Mouse (Mus musculus) kidney, postnatal 14 days (tissue): ENCODE data around the gene Mgat4b.
"Not testable (repeated sequence)": the region's sequence is repeated elsewhere in the genome, so short reads cannot be mapped to it uniquely, and the experiment has no call there.

Source experiments
- DNase-seq: peaks from one replicate; pipeline ENCODE4 v3.0.0; 2022; ENCODE audit warnings: mixed read lengths

Mgat4b gene

DNA sequence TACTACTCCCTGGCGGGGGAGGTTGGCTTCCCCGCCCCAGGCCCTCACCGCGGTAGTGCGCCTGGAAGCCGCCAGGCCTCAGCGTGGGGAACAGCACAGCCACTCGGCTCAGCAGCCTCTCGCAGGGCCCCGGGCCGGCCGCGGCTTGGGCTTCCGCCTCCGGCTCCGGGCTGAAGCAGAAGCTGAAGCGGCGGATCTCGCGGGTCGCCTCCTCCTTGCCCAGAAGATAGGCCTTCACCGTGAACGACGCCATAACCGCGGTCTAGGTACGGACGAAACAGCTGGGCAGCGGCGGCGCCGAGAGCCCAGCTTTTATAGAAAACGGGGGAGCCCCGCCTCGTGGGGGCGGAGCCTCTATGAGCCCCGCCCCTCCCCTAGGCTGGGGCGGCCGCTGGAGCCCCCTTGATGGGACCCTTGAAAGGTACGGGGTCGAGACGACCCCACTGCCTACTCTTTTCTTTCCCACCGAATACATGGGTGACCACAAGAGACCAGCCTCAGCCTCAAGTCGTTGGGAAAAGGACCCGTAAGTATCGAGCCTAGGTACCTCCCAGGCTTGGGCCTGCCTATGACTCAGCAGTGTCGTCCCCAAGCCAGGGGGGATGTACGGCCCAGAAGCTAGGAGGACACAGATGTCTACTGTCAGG lies at the start of gene Mgat4b, which contains the start of gene Sqstm1:
Mgat4b (plus strand) TSS at position 386 of the 647 bp plus-strand sequence.
Sqstm1 (minus strand) TSS at position 323 of the 647 bp plus-strand sequence.
- DNase-seq, result peak; percentile 91

DNA sequence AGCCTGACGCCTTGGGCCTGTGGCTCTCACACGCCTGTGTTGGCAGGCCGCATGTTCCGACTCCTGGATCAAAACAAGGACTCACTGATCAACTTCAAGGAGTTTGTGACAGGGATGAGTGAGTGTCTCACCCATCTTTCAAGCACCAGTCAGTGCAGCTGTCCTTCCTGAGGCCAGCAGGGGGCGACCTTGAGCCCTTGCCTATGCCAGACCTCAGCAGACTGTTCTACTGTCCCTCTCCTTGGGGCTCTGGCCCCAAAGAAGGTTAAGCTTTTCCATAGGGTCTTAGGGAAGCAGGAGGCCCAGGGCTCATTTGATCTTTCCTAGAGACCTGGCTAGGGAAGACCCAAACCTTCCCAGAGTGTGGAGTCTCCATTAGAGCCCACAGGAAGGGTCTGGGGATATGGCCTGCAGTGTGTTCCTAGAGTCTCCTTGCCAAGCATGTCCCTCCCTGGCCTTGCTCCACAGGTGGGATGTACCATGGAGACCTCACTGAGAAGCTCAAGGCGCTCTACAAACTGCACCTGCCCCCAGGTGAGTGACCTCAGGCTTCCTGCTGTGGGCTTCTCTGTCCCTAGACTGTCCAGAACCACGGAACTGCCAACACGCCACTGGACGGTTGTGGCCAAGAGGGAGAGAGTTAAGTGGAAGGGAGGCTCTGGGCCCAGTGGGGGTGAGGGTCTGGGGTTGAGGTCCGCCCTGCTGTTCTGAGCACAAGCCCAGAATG lies 48.9 kb upstream of the Mgat4b start:
- DNase-seq, result peak; percentile 75

GRCm38 (mm10) chr11:50162338-50163050 lies 48.2 kb upstream of the Mgat4b start:
- no peak for DNase-seq

DNA sequence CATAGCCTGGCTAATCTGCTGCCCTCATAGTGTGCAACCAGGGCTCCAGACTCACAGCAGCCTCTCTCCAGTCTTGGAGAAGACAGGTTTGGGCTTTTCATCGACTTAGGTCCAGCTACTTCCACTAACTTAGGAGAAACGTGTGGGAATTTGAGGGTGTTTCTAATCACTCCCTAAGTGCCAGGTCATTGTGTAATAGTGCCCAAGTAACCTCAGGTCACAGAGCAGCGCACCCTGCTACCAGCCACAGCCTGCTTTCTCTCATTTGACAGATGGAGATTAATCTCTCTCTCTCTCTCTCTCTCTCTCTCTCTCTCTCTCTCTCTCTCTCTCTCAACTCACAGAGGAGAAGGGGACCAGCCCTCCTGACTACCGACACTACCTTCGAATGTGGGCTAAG lies 42.3 kb upstream of the Mgat4b start:
- no peak for DNase-seq

DNA sequence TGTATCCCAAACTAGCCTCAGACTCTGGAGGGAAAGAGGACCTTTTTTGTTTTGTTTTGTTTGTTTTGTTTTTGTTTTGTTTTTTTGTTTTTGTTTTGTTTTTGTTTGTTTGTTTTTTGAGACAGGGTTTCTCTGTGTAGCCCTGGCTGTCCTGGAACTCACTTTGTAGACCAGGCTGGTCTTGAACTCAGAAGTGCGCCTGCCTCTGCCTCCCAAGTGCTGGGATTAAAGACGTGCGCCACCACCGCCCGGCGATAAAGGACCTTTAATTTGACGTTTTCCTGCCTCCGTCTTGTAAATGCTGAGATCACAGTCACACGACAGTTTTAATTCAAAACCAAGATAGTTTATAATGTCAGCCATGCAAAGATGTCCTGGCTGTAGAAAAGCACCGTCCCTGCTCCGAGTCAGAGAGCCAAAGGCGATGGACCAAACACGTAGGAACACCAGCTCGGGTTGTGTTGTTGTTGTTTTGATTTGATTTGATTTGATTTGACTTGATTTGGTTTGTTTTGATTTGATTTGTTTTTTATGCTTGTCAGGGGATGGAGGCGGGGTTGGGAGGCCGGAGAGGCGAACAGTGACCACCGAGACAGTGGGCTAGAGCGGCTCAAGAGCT lies 36.5 kb upstream of the Mgat4b start, which contains the start of gene Mrnip:
Mrnip (plus strand) TSS at position 334 of the 619 bp plus-strand sequence.
- DNase-seq, result not testable (repeated sequence)

GRCm38 (mm10) chr11:50174730-50175187 lies 35.9 kb upstream of the Mgat4b start:
- DNase-seq, result peak; percentile 99

- DNase-seq, result peak; percentile 74
Observed at GRCm38 (mm10) chr11:50176351-50176750, 34.3 kb upstream of the Mgat4b start.

GRCm38 (mm10) chr11:50177111-50177510 lies 33.6 kb upstream of the Mgat4b start:
- no peak for DNase-seq

GRCm38 (mm10) chr11:50178532-50179488 lies 31.9 kb upstream of the Mgat4b start:
- no peak for DNase-seq

DNA sequence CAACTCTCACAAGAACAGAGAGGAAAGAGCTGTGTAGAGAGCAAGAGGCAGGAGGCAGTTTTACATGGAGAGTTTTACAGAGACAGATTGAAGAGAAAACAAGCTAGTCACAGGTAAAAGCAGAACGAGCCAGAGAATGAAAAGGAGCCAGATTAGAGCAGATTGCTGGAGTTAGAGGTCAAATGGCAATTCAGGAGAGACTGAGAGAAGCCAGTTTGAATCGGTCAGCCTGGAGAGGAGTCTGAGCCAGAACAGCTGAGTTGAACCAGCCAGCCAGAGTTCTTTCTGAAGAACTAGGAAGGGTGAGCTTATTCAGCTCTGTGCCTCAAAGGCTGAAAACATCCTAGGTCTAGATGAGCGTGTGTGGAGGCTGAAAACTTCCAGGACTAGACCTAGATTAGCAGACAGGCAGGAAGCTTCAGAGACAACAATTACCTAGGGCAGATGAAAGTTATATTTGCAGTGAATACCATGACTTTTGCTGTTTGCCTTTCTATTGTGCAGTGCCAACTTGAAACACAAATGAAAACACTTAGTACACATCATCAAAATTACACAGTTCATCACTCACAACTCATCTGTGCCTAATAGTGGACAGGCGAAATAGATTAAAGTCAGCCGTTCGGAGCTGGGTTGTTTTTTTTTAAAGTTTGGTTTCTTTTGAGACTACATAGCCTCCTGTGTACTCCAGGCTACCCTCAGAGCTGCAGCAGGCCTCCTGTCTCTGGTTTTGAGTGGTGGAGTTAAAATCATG lies 30.0 kb upstream of the Mgat4b start:
- no peak for DNase-seq

DNA sequence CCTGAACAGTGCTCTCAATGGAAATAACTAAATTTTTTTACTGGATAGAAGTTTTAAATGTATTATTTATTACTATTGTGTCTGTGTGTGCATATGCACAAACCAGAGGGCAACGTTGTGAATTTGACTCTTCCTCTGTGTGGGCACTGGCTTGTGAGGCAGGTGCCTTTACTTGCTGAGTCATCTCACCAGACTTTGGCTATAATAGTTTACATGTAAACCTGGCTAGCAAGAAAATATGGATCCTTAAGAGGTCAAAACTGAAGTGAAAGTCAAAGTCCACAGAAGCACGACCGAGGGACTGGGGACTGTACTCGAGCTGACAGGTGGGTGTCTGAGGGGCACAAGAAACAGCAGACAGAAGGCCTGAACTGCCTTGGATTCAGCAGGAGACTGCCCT lies 28.0 kb upstream of the Mgat4b start:
- no peak for DNase-seq

- peak; percentile 59 for DNase-seq
Observed at GRCm38 (mm10) chr11:50184788-50185187, 25.9 kb upstream of the Mgat4b start.

DNA sequence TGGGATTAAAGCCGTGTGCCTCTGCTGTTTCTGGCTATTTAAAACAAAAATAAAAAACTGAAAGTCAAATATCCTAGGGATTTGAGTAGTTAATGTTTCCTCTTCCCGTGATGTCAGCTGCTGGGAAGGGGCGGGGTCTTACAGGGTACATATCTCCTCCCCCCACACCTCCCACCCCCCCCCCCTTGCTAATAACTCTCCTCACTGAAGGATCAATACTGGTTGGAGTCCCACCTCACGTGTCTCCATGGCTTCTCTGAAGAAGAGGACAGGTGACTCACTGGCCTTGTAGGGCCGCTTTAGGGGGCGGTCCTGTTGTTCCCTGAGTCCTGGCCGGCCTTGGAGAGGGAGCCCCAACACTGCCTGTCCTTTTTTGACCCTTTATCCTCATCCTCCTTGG lies 22.0 kb upstream of the Mgat4b start:
- no peak for DNase-seq

DNA sequence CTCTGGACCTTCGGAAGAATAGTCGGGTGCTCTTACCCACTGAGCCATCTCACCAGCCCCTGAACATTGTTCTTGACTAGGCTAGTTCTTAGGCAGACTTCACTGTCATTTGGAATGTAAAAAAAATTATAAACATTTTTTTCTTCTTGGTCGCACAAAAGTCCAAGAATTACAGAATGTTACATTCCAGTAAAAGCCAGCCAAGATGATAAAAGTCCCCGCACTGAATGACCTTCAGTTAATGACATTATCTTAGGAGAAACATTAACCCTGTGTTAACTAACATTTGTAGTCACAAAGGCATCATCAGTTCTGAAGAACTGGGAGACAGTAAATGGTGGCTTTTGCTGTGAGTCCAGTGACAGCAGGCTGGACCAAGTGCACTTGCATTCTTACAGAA lies 20.3 kb upstream of the Mgat4b start:
- DNase-seq, result peak; percentile 49

GRCm38 (mm10) chr11:50192278-50192677 lies 18.4 kb upstream of the Mgat4b start:
- no peak for DNase-seq

GRCm38 (mm10) chr11:50194070-50194469 lies 16.6 kb upstream of the Mgat4b start:
- DNase-seq, result no peak

- no peak for DNase-seq
Observed at GRCm38 (mm10) chr11:50194793-50195192, 15.9 kb upstream of the Mgat4b start.

- no peak for DNase-seq
Observed at GRCm38 (mm10) chr11:50197500-50197899, 13.2 kb upstream of the Mgat4b start.

- DNase-seq, result no peak
Observed at GRCm38 (mm10) chr11:50198219-50198846, 12.4 kb upstream of the Mgat4b start.

DNA sequence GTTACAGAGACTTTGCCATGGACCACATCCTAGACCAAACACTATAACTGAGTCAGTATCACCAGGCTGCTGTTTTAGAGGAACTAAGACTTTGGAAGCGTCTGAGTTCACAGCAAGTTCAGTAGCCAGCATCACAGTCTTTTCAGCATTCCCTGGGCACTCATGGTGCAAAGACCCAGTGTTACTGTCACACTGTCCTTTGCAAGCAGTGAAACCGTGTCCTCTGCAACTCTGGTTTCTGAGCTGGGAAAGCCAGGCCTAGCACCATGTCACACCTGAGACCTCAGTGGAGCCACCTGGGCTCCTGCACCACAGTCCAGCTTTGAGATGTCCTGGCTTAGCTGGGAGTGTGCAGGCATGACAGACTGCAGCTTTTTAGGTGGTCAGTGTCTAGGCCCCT lies 11.8 kb upstream of the Mgat4b start:
- DNase-seq, result no peak

DNA sequence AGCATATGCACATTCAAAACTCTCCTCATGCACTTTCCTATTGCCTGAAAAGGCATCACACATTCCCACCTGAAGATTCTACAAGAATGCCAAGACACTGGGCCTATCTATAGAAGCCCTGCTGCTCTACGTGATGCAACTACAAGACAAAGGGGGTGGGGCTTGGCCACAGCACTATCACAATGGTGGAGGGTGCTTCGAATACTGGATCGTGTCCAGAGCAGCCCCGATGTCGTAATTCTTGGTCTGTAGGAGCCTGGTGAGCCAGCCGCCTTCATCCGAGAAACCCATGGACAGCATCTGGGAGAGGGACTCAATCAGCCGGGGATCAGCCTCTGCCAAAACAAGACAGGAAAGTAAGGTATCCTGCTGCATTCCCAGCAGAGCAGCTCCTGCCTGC lies 10.1 kb upstream of the Mgat4b start:
- DNase-seq, result no peak
